Mouse (Mus musculus): Measurements from ENCODE around the gene Trpm8. TPM values are rescaled to one million over a fixed set of nuclear protein-coding genes. Genes with fewer than 3 reads are reported as not detected.

Trpm8 gene
- polyA plus RNA-seq, 1 experiment, result 0.02 TPM

GRCm38 (mm10) chr1:88283376-88284227 lies 6.1 kb downstream of the Trpm8 start:
- no peak for DNase-seq (ENCODE audit: extremely low spot score in 1 of 2, low spot score in 1 of 2)

DNA sequence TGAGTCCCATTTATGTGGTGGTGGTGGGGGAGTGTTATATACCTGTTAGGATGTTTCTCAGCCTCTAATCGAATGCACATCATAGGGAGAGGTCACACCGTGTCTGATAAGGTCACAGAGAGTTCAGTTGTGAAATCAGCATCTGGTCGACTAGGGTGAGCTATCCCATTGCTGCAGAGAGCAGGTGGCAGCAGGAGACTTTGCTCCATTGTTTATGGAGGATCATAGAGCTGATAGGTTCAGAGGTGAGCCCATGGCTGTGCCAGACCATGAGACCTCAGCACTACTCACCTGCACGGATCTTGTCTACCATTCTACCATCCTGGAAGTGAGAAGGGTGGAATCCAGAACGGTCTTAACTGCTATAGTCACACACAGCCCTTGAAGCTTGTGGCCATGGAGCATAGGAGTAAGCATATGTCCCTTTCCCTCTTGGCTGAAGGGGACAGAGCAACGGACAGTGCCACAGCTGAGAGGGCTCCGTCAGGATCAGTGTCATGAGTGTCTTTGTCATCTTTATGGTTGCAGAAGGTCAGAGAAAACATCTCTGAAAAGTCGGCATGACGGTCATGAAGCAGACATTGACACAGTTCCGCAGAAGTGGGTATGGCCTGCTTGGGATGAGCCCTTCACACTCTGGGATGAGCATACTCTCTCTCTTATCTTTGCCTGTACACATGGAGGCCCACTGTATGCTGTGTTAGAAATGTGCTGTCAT lies 6.9 kb downstream of the Trpm8 start:
- DNase-seq (ENCODE audit: extremely low spot score in 1 of 2, low spot score in 1 of 2), result no peak

GRCm38 (mm10) chr1:88284946-88285320 lies 7.5 kb downstream of the Trpm8 start:
- peak in 1 of 2 experiments; percentile 3 for DNase-seq (ENCODE audit: extremely low spot score in 1 of 2, low spot score in 1 of 2)

GRCm38 (mm10) chr1:88285652-88286051 lies 8.2 kb downstream of the Trpm8 start:
- no peak for DNase-seq (ENCODE audit: extremely low spot score in 1 of 2, low spot score in 1 of 2)

GRCm38 (mm10) chr1:88286136-88286845 lies 8.8 kb downstream of the Trpm8 start:
- DNase-seq (ENCODE audit: extremely low spot score in 1 of 2, low spot score in 1 of 2), result no peak

GRCm38 (mm10) chr1:88286887-88287696 lies 9.6 kb downstream of the Trpm8 start:
- no peak for DNase-seq (ENCODE audit: extremely low spot score in 1 of 2, low spot score in 1 of 2)

- peak in 1 of 2 experiments; percentile 70 for DNase-seq (ENCODE audit: extremely low spot score in 1 of 2, low spot score in 1 of 2)
Measured at GRCm38 (mm10) chr1:88287697-88287980, 10.2 kb downstream of the Trpm8 start.

GRCm38 (mm10) chr1:88288056-88288788 lies 10.8 kb downstream of the Trpm8 start:
- no peak for DNase-seq (ENCODE audit: extremely low spot score in 1 of 2, low spot score in 1 of 2)

DNA sequence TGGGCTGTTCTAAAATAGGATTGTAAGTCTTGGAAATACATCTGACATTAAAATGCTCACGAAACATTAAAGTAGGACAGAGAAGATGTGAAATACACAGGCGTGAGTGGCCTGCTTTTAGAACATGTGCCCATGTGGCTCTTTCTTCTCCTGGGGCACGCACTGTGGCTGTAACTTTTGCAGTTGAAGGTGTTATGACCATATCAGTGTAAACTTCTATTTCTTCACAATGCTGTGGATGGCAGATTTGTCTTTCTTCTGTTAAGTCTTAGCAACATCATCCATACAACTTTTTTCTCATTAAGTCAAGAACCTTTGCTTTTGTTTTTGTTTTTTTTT lies 11.3 kb downstream of the Trpm8 start:
- no peak for DNase-seq (ENCODE audit: extremely low spot score in 1 of 2, low spot score in 1 of 2)

DNA sequence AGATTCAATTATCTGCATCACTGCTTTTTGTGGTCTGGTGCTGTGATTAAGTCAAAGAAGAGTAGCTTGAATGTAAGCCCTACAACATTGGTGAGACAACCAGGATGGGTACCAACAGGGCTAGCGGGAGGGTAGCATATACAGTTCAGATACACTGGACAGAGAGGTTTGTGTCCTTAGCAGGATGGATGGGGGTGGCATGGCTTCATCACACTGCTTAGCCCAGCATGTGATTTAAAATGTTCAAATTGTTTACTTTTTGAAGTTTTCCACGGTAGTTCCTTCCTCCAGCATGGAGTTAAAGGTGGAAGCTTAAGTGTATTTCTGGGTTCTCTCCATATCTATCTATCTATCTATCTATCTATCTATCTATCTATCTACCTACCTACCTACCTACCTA lies 11.7 kb downstream of the Trpm8 start:
- no peak for DNase-seq (ENCODE audit: extremely low spot score in 1 of 2, low spot score in 1 of 2)

GRCm38 (mm10) chr1:88289917-88290316 lies 12.5 kb downstream of the Trpm8 start:
- DNase-seq (ENCODE audit: extremely low spot score in 1 of 2, low spot score in 1 of 2), result peak in 1 of 2 experiments; percentile 58

DNA sequence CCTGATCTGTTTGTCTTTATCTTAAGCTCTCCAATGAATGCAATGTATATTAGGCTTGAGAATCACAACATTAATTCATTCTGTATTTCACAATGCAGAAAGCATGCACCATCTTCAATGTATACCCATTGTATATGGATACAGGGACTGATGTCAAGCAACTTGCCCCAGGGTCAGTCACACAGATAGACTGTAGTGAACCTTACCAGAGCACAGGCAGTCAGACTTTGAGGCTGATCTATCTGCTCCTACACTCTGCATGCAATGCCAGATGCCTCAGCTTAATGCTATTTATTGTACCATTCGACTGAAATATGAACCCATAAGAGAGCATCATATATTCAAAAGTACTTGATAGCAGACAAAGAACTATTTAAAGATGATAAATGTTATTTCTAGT lies 13.1 kb downstream of the Trpm8 start:
- no peak for DNase-seq (ENCODE audit: extremely low spot score in 1 of 2, low spot score in 1 of 2)

GRCm38 (mm10) chr1:88291409-88292005 lies 14.0 kb downstream of the Trpm8 start:
- no peak for DNase-seq (ENCODE audit: extremely low spot score in 1 of 2, low spot score in 1 of 2)

DNA sequence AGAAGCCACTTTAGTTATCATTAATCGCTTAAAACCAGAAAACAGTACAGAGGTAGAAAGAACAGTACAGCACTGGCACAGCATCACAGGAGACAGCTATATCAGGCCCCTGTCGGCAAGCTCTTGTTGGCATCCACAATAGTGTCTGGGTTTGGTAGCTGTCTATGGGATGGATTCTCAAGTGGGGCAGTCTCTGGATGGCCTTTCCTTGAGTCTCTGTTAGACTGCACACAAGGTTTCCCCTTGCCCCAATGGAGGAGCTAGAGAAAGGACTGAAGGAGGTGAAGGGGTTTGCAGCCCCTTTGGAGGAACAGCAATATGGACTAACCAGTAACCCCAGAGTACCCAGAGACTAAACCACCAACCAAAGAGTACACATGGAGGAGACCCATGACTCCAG lies 14.6 kb downstream of the Trpm8 start:
- no peak for DNase-seq (ENCODE audit: extremely low spot score in 1 of 2, low spot score in 1 of 2)

DNA sequence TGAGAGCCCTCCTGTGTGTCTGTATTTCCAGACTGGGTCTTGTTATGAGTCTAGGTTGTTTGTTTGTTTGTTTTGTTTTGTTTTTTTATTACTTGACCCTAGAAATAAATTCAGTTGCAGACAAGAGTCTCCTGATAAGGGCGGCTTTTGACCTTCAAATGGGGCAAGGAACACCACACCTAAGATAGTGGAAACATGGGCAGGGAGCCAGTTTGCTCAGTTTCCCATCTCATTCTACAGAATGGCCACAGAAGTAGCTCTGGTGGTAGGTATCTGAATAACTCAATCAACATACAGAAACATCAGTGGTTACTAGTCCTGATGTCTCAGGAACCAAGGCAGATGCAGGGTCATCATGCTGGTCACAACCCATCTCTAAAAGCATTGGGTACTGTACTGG lies 17.2 kb downstream of the Trpm8 start:
- no peak for DNase-seq (ENCODE audit: extremely low spot score in 1 of 2, low spot score in 1 of 2)

- no peak for DNase-seq (ENCODE audit: extremely low spot score in 1 of 2, low spot score in 1 of 2)
Measured at GRCm38 (mm10) chr1:88296171-88296920, 18.9 kb downstream of the Trpm8 start.

DNA sequence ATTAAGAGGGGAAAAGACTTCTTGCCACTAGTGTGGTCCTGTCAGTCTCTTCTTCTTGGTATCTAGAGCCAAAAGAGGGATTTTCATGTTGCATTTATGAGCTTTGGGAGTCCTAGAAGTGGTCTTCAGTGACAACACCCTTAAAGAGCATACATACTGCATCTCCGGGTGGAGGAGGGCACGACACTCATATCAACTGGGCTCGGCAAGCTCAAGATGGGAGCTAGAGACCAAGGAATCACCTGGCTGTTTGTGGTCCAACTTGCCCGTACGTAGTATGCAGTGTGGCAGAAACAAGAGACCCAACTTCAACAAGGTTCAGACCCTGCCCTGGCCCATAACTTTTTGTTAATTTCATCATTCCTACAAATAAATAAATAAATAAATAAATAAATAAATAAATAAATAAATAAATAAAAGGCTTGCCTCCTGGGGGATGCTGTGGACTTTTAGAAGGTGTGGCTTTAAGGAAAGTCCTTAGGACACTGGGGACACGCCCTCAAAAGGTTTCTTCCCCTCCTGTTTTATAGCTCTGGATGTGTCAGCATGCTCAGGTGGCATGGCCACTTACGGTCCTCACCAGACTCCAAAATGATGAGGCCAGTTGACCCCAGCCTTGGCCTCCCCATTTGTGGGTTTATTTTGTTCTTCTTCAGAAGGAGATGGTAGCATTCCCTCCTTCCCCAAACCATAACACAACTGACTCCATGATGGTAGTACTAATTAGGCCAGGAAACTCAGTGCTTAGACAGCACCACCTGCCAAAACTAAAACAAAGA lies 20.2 kb downstream of the Trpm8 start:
- DNase-seq (ENCODE audit: extremely low spot score in 1 of 2, low spot score in 1 of 2), result no peak
